Mouse (Mus musculus): ENCODE measurements at regions not wholly inside any gene's neighbourhood (a gene's known extent, or its start where the extent isn't known, plus 50 kb on each side); places are given as distances from the start of the nearest gene placed in this dataset.

- no peak for TF ChIP-seq POLR2A (IDR thresholded peaks at IDR 0.05; ENCODE audit: control insufficient read depth, low read depth, low read length)
- TF ChIP-seq CTCF (IDR thresholded peaks at IDR 0.05; ENCODE audit: control insufficient read depth, insufficient read depth, insufficient replicate concordance, low read depth, low read length) = no peak
These were observed 356.1 kb downstream of the Gm8797 start for GRCm38 (mm10) chr3:6106659-6107058.
